Mouse (Mus musculus): ENCODE measurements at regions not wholly inside any gene's neighbourhood (a gene's known extent, or its start where the extent isn't known, plus 50 kb on each side); places are given as distances from the start of the nearest gene placed in this dataset.

DNA sequence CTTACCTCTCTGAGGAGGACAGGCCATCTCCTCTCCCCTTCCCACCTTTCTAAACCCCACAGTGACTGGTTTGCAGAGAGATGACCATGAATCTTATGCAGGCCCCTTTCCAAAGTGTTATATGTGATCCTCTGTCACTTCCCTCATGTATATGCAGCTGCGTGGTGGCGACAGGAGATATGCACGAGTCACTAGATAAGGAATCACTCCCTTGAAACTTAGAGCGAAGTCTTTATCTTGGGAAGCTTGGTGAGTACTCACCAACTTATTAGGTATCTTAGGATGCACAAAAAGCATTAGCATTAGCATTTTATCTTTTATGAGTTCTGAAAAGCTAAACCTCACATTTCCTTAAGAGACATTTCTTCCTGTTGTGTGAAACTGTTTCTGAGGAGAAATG, 421.9 kb downstream of the Tmem161b start:
- no peak for DNase-seq (ENCODE audit: low spot score)

DNA sequence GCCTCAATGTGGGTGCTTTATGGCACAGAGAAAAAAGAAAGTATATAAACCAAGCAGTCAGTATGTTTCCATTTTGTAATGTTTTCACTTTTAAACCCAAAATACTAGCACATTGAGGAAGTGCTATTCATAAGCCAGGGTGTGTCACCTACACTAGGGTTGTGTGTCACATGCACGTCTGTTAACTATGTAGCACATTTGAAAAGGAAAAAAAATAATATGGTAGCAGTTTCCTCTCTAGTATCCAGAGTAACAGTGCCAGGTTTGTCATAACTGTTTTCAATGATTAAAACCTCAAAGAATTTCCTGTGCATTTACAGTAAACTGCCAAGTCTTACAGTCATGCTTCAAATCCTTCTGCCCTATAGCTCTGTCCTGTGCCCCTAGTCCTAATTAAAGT, 424.8 kb downstream of the Tmem161b start:
- DNase-seq (ENCODE audit: low spot score), result no peak

DNA sequence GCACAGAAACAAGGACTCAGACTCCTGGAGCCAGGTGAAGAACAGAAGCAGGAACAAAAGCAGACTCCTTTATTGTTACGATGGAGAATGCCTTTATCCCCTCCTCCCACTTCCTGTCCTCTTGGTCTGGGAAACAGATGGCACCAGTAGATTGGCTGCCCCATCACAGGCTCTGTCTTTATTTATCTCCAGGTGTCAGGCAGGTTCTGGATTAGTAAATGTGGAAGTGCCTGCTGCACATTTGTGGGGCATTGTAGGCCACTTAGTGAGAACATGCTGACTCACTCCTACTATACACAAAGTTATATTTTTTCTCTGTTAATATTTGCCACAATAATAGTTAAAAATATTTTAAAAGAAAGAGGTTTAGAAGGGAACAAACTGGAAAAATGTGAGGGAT, 426.0 kb downstream of the Tmem161b start:
- DNase-seq (ENCODE audit: low spot score), result no peak

- no peak for DNase-seq (ENCODE audit: low spot score)
Measured at GRCm38 (mm10) chr13:84663967-84664366, 441.9 kb downstream of the Tmem161b start.

GRCm38 (mm10) chr13:84680971-84681370, 458.9 kb downstream of the Tmem161b start:
- DNase-seq (ENCODE audit: low spot score), result no peak

DNA sequence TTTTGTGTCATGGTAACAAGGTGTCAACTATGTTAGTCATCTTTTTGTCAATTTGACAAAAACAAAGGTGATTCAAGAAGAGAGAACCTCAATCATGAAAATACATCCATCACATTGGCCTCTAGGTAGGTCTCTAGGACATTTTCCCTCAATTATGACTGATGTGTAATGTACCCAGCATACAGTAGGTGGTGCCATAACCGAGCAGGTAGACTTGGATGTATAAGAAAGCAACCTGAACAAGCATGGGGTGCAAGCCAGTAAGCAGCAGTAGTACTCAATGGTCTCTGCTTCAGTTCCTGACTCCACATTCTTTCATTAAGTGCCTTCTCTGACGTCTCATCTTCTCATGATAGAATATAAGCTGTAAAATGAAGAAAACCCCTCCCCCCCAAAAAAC, 463.8 kb downstream of the Tmem161b start:
- DNase-seq (ENCODE audit: low spot score), result no peak

DNA sequence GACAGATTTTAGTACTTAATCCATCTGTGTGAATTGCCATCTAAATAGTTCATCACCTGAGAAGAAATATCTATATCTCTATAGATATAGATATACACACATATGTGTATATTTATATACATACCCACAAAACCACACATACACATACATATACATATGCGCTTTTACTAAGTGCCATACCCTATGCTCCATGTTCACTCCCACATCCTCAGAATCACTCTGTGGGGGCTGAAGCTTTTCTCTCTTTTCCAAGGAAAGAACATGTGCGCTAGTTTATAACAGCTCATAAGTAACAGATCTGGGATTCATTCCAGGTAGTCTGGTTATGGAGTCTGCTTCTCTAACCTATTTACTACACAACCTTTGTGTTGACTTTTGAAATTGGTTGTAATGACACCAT, 471.4 kb downstream of the Tmem161b start:
- no peak for DNase-seq (ENCODE audit: low spot score)

- DNase-seq (ENCODE audit: low spot score), result no peak
Measured at GRCm38 (mm10) chr13:84698472-84699080, 476.5 kb downstream of the Tmem161b start.

DNA sequence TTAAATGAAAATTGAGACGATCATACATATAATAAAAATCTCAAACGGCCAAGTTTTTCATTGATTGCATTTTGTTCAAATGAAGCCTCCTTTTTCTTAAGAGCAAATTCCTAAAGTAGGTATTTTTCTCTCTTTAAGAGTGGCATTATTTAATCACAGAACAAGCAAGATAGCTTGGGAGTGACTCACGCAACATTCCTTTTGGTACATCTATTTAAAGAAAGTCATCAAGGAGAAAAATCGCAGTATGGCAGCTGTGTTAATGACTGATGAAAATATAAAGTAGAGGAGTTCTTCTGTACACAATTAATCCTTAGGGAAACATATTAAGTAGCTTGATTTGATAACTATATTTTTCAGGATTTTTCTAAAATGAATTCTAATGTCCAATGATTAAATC, 448.0 kb upstream of the Ccnh start:
- DNase-seq (ENCODE audit: low spot score), result no peak

DNA sequence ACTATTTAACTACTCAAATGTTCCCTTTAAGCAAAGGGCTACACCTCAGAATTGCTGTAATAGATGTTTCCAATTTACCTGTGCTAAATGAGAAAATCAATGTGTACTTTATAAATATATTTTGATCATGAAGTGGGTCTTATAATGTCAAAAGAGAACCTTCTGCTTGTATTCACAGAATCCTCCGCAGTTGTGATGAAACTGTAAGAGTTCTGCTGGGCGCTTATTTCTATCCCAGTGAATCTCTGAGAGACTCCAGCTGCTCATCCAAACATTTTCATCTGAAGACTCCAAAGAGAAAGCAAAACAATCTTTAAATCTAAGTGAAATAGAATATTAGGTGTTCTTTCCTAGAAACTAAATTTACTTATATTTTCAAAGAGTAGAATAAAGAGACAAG, 440.9 kb upstream of the Ccnh start:
- no peak for DNase-seq (ENCODE audit: low spot score)

DNA sequence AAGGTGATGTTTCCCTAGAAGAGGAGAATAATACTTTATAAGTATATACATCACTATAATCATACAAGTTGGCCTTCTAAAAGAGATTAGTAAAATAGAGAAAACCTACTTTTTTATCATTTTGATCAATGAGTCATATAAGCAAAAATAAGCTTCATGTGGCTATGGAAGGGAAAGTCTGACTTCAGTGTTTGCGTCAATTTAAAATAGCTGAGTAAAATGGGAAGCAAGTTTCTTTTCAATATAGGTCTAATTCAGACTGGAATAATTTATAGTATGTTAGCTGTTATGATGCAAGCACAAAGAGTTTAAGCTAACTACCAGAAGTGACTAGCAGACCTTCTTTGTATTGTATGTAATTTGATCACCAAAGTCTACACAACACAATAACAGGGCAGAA, 440.0 kb upstream of the Ccnh start:
- no peak for DNase-seq (ENCODE audit: low spot score)

- DNase-seq (ENCODE audit: low spot score), result no peak
Measured at GRCm38 (mm10) chr13:84750136-84750535, 439.1 kb upstream of the Ccnh start.

DNA sequence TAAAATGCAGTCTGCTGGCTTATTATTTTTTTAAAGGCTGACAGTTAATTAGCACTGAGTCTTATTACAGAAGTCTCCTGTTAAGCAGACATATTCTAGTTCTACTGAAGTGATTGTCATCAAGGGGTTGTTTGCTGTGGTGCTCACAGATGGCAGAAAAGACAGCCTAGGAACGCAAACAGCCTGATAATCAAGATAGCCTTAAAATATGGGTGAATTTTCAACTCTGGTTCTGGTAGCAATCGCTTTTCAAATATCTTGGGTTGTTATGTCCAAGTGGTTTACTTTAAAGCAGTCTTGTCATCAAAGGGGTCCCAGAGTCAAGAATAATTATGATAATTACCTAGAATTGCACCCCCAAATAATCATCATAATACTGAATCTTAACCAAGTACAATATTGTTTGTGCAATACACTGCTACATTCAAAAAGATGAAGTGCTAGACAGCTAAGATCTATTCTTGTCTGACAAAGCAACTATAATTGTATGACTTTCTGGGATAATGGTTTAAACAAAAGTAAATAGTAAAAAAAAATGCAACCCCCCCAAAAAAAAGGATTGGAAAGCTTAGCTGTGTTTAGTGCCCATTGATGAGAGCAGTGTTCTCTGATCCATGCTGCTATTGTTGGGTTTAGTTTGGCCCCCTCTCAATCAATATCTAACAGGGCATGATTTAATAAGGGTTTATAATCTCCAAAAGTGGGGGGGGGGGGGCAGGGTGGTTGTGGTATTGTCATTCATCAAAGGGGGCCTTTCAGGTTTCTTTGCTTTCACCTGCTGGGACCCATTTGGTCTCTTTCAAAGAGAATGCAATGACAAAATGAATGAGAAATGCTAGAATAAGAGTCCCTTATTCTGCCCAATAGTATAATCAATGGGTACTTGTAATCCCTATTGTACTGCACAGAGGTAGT, 437.4 kb upstream of the Ccnh start:
- no peak for DNase-seq (ENCODE audit: low spot score)

GRCm38 (mm10) chr13:84752491-84752820, 436.8 kb upstream of the Ccnh start:
- no peak for DNase-seq (ENCODE audit: low spot score)

GRCm38 (mm10) chr13:84753751-84754500, 435.3 kb upstream of the Ccnh start:
- no peak for DNase-seq (ENCODE audit: low spot score)

DNA sequence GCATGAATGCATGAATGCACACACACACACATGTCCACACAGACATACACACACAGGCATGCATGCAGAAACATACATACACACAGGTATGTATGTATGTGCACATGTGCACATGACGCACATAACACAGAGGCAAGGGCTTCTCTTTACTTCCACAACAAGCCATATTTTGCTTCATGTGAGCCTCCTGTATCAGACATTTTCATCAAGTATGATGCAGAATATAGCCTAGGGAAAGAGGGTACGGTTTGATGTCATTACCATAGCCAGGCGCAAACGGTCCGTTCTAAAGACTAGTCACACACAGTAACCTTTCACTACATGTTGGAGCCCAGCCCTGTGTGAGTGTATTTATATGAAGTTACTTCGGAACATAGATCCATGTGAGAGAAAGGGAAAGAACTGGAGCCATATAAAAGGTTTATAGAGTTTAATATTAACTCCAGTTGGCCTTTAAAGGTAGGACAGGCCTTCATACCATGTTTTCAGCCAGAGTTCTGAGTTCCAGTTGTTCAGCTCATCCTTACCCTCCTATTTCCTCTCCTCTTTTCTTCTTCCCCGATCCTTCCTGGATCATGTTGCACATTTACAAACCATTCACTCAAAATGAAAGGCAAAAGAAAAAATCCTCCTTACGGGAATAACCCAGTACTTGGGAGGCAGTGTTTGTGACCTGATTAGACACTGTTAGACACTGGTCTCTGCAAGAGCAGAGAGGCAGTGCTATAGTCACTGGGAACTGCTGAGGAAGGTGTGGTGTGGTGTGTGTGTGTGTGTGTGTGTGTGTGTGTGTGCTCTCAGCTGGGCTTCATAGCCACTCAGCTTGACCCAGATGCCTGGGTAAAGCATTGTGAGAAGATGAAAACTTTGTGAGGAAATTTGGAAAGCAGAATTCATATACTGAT, 434.1 kb upstream of the Ccnh start:
- no peak for DNase-seq (ENCODE audit: low spot score)

DNA sequence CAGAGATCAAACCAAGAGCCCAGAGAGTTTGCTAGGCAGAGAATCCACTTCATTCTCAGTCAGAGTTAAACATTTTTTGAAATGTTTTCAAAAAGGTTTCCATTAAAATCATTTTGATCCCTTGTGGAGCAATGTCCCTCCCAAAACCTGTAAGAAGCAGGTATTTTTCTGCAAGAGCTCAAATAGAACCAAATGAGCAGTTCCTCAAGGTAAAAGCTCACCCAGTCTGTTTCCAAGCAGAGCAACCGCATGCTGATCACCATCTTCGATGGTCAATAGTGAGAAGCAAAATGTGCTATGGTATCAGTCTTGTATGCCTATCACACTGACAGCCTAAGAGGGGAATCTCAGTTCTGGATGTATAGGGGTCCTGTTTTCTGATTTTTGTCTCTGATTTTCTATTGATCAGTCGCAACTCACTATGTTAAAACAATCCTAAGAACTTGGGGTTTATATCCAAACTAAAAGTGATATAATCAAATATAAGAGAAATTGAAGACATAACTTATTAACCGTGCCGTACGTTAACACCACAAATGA, 432.3 kb upstream of the Ccnh start:
- no peak for DNase-seq (ENCODE audit: low spot score)

DNA sequence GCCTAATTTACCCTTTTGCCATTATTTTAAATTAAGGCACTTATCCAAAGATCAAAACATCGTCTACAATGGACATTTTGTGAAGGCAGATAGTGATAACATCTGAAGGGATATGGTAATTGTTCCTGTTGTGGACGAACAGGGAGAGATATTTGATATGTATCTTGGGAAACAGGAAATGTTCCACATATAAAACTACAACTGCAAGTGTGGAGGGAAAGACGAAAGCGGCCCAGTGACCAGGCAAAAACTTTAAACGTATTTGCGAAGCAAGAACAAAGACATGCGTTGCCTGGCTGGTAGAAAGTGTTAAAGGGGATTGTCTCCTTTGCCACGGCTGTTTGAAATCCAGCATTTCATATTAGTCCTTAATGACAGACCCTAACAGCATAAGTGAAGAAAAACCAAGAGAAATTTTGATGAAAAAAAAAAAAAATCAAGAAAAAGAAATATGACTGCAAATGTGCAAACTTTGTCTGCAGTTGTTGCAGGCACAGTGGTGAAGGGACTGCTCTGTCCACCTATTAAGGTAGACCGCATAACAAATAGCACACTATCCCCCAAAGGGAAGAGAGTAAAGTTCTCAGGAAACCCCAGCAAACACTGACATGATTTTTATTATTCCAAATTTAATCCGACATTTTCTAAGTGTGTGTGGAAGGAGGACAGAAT, 431.2 kb upstream of the Ccnh start:
- no peak for DNase-seq (ENCODE audit: low spot score)

- DNase-seq (ENCODE audit: low spot score), result peak; percentile 86
Measured at GRCm38 (mm10) chr13:84758568-84758900, 430.7 kb upstream of the Ccnh start.

- DNase-seq (ENCODE audit: low spot score), result no peak
Measured at GRCm38 (mm10) chr13:84759061-84759460, 430.1 kb upstream of the Ccnh start.

- DNase-seq (ENCODE audit: low spot score), result no peak
Measured at GRCm38 (mm10) chr13:84760471-84760870, 428.7 kb upstream of the Ccnh start.

All from layer of hippocampus, adult 9-10 months (tissue).